Mouse (Mus musculus) thymus, adult 18-20 months (tissue): Measurements from ENCODE around the gene Timm50.
A peak's percentile ranks its signal among the peaks of the same experiment; 100 is the strongest.

Experiments
- DNase-seq, 2 experiments: peaks; one replicate each; pipeline ENCODE4 v3.0.0; 2022; ENCODE audit warnings: mixed read lengths in 2 of 2

The Timm50 gene

GRCm38 (mm10) chr7:28268042-28268531 lies 43.8 kb downstream of the Timm50 start:
- DNase-seq, result peak in 1 of 2 experiments; percentile 16

GRCm38 (mm10) chr7:28267129-28268041 lies 44.5 kb downstream of the Timm50 start, which contains the start of gene Eid2:
Eid2 (plus strand) TSS chr7:28267881.
- DNase-seq, result peak; percentile 47 to 57

GRCm38 (mm10) chr7:28265391-28265790 lies 46.5 kb downstream of the Timm50 start:
- no peak for DNase-seq

GRCm38 (mm10) chr7:28263786-28264185 lies 48.1 kb downstream of the Timm50 start:
- peak in 1 of 2 experiments; percentile 23 for DNase-seq

GRCm38 (mm10) chr7:28262861-28263260 lies 49.0 kb downstream of the Timm50 start:
- no peak for DNase-seq
